Mouse (Mus musculus): ENCODE results near the gene Osbpl10.
"Not testable (repeated sequence)": the region's sequence is repeated elsewhere in the genome, so short reads cannot be mapped to it uniquely, and the experiment has no call there.

Gene Osbpl10

DNA sequence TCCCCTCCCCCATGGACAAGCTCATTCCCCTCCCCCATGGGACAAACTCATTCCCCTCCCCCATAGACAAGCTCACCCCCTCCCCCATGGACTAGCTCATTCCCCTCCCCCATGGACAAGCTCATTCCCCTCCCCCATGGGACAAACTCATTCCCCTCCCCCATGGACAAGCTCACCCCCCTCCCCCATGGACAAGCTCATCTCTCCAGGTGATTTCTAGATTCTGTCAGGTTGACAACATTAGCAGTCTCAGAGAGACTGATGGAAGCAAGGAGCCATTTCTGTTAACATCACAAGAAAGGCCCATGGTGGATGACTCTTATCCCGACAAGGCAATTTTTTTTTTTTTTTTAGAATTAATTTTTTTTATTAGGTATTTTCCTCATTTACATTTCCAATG is 52.7 kb downstream of the Osbpl10 start:
- not testable (repeated sequence) for ATAC-seq (ENCODE audit: low TSS enrichment)

DNA sequence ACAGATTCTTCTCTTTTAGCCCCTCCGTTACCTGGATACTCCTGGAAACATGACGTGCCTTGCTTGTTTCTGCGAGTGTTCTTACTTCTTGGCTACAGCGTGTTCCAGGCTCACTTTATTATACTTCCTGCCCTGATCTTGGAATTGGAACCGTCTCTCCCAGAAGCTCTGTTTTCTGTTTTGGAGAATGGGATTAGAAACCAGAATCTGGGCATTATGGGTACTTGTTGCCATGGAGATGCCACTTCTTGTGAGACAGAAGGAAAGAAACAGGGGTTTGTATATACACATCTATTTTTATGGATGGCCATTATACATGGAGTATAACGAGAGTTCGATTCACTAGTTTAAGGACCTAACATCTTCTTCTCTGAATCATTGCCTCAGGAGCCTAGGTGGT is 54.4 kb downstream of the Osbpl10 start:
- ATAC-seq (ENCODE audit: low TSS enrichment) = peak; percentile 49

DNA sequence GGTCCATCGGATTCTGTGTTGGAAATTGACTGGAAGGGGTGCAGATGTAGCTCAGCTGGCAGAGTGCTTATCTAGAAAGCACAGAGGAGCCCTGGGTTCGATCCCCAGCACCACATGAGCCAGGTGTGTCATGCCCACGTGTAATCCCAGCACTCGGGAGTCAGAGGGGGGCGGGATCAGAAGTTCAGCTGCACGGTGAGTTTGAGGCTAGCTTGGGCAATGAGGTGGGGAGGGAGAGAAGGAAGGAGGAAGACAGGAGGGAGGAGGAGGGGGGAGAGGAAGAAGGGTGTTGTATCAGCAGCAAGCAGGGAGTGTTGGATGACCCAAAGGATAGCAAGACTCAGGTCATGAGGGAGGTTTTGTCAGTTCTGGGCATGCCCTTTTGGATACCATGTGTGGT is 55.9 kb downstream of the Osbpl10 start:
- no peak for ATAC-seq (ENCODE audit: low TSS enrichment)

DNA sequence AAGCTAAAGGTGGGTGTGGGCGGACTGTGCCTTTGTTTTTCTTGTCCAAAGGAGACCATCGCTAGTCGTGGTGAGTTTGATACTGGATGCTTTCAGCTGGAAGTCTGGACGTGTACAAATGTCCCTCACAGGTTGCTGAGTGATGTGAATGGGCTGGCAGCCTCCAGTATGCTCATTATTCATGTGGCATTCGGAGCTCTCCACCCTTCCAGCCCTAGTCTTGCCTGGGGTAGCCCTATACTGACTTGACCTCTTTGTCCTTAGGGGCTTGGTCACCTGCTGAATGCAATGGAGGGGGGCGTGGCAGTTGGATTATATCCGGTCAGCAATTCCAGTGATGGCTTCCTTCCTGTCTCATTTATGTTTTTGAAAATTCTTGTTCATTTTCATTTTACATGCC is 56.4 kb downstream of the Osbpl10 start:
- no peak for ATAC-seq (ENCODE audit: low TSS enrichment)

DNA sequence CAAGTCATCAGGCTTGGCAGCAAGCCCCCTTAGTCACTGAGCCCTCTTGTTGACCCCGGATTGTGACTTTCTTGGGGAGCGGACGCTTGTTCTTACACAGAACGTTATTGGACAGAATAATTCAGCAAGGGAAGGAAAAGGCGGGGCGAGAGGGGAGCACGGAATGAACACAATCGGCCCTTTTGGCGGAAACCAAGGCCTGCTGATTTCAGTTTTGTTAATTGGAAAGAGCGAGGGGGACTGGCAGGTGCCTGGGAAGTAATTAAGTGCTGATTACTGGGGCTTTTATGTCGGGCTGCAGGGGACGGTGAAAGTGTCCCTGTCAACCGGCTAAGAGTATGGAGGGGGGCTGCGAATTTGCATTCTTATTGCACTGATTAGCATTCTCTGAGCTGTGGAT is 59.8 kb downstream of the Osbpl10 start:
- ATAC-seq (ENCODE audit: low TSS enrichment) = no peak

DNA sequence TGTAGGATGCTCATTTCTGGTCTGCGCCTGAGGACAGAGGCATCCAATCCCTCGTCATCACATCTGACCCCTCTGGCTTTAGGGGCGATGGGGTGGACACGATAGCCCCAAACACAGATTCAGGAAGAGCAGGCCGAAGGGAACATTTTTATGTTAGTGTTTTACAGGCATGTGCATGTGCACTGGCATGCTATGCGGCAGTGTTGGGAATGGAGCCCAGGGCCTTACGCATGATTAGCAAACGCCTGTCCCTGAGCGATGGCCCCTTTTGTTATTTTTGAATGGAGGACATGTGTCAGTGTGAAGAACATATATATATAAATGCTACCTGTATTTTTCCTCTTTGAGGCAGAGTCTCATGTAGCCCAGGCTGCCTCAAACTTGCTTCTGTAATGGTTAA is 60.3 kb downstream of the Osbpl10 start:
- no peak for ATAC-seq (ENCODE audit: low TSS enrichment)

DNA sequence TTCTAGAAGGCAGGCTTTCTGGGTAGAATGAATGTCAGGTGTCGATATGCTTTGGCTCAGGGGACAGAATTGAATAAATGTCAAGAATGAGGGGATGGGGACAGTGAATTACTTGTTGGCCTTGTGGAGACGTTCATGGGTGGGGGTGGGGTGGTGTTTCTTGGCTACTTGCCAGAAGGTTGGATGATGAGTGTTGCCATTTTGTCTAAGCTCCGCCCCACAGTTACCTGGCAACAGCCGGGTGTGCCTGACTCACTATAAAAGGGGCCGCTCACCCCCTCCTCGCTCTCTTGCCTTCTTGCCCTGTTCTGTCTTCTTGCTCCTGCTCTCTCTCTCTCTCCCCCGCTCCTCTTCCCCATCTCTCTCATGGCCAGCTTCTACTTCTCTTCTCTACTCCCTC is 60.9 kb downstream of the Osbpl10 start:
- ATAC-seq (ENCODE audit: low TSS enrichment) = no peak

DNA sequence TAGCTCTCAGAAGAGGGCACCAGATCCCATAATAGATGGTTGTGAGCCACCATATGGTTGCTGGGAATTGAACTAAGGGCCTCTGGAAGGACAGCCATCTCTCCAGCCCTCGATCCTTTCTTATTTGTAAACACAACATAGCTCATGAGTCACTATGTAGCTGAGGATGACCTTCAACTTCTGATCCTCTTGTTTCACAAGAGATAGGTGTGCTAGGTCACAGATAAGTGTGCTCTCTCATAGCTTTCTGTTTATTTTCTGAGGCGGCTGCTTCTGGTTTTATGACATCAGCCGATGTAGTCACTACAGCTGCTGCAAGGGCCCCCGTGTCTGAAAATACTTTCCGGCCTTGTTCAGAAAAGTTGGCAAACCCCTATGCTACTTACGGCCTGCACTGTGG is 64.2 kb downstream of the Osbpl10 start:
- ATAC-seq (ENCODE audit: low TSS enrichment) = no peak

DNA sequence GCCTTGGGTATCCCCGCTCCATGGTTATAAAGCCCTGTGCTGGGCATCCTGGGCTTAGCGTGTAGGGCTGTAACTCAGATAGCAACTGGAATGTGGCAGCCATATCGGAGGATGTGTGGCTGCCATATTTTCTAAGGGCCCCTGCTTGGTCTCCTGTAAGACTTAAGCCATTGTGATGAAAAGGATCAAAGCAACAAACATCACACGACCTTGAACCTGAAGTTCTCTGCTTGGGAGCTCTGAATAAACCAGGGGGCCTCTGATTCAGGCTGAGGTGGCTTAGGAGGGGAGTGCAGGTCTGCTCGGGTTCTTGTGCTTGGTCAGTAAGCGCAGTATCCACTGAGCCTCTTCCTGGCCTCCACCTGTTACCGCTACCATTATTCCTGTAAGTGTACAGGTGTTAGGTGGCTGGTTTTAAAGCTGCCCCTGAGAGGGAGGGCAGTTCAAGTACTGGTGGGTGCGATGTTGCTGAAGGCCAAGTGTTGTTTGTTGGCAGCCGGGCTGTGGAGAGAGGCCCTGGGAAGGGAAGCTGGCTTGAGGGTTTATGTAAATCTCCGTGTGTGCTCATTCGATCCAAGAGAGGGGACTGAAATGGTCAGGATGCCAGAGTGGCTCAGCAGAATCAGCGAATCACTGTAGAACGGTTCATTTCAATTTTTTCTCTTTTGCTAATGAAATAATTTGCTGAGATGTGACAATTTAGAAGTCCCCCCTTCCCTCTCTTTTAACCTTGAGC is 64.8 kb downstream of the Osbpl10 start:
- no peak for ATAC-seq (ENCODE audit: low TSS enrichment)

DNA sequence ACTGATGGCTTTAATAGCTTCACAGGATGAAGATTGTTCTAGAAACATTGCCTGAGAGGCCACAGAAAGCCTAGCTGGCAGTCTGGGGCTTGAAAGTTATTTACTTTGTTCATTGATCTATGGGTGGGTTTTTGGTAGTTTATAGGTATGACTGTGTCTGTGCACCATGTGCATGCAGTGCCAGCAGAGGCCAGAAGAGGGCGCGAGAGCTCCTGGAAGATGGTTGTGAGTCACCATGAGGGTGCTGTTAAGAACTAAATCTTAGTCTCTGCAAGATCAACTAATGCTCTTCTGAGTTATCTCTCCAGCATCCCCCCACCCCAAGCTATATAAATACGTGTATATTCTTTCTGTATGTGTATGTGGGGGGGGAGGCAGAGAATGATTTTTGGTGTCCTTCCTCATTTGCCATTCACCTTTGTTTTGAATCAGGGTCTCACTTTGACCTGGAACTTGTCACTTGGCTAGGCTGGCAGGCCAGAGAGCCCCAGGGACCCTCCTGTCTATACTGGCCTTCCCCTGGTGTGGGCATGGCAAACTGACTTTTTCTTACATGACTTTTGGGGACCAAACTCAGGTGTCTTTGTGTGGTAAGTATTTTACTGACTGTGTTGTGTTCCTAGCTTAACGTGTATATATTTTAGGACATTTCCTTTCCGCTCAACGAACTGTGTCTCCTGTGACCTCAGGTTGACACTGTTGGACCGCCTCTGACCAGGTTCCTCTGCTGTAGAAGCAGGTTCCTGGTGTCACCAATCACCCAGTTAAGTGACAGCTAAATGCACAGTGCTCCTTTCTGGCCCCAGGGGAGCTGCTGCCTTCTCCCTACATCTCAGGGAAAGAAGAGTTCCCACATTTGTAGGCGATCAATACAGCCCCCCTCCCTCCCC is 65.8 kb downstream of the Osbpl10 start:
- ATAC-seq (ENCODE audit: low TSS enrichment) = no peak; the same call in 1 of the 2 replicates

DNA sequence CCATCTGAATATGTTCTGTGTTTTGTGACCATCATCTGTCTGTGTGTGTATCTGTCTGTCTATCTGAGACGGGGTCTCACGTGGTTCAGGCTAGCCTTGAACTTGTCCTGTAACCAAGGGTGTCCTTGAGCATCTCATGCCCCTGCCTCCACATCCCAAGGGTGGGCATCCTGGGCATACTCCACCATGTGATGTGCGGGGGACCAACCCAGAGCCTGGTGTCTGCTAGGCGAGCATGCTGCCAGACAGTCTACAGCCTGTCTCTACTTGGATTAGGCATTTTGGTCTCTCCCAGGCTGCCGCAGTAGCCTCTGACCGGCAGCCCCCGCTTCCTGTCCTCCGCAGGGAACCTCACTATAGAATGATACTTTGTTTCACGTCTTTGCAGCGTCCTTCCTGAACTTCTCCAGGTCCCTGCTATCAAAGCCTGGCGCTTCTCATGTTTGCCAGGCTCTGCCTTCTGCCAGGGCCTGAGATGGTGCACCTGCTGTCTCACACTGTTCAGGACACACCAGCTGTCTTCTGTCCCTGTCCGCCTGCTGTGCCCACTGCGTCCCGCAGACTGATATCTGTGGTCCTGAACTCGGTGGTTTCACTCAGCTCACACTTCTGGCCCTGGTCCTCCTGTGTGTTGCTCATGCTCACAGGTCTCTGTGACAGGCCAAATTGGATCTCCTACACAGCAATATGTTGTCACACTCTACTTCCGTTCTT is 66.9 kb downstream of the Osbpl10 start:
- ATAC-seq (ENCODE audit: low TSS enrichment) = peak; percentile 43; the same call in 1 of the 2 replicates

DNA sequence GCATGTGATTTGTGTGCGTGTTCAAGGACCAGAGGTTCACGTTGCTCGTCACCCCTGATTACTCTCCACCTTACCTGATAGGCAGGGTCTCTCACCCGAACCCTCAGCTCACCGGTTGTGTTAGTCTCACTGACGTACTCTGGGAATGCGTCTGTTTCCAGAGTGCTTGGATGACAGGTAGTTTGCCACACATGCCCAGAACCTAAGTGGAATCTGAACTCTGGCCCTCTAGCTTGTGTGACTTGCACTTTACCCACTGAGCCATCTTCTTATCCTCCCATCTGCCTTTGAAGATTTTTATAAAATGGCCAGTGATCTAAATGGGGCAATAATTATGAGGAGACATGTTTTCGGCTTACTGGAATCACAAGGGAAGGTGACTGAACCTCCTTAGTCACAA is 68.3 kb downstream of the Osbpl10 start:
- ATAC-seq (ENCODE audit: low TSS enrichment) = no peak

DNA sequence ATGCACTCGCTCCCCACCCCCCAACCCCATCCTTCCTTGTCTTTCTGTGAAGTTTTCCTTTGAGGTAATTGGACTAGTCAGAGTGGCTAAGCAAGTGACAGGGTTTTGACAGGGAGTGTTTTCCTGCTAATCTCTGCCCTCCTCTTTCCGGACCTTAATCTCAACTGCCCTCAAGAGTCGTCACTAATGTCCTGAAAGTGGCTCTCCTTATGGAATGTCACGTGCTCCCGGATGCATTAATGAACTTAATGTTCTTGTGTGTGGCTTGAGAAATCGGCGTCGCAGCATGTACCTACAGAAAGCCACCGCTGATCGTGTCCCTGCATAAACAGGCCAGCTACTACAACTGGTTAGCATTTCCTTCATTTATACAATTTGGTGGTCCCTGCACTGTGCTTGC is 70.0 kb downstream of the Osbpl10 start:
- ATAC-seq (ENCODE audit: low TSS enrichment) = no peak

DNA sequence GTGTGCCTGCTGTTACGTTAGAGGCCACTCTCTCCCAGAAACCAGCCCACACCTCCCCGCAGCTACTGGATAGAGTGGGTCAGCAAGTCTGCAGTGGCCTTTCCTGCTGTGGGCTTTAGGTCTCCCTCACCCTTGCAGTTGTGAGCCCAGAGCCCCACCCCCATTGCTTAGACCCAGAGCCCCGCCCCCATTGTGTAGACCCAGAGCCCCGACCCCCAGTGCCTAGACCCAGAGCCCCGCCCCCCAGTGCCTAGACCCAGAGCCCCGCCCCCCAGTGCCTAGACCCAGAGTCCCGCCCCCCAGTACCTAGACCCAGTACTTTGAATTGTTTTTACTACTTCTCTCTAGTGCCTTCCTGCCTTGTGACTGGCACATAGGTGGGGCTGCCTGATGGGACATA is 70.5 kb downstream of the Osbpl10 start:
- ATAC-seq (ENCODE audit: low TSS enrichment) = no peak

DNA sequence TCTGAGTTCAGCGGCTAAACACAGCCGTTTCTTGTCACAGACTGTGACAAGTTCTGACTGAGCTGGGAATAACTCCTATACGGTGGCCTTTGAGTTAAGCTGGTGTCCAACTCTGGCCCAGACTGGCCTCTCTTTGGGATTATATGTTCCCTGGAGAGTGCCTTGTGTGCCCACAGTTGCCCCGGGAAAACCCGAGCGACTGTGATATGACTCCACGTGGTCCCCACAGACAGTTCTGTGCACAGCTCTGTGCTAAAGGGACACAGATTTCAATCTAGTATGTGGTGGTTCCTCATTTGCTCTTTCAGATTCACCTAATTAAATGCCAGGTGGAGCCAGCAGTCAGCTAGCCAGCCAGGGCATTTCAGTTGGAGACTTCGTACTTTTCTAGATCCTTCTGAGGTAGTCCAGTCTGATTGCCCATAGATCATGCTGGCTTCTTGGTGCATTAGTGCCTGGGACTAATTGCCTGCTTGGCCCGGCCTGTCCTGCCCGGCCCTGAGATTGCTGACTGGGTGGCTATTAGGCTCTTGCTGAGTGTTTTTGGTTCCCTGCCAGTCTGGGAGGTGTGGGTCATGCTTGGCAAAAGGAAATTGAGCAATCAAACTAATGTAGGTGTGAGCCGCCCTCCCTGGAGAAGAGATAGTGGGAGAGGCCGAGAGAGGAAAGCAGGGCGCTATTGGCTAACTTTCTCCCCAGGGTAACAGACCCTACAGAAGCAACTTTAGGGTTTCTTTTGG is 71.8 kb downstream of the Osbpl10 start:
- no peak for ATAC-seq (ENCODE audit: low TSS enrichment)

DNA sequence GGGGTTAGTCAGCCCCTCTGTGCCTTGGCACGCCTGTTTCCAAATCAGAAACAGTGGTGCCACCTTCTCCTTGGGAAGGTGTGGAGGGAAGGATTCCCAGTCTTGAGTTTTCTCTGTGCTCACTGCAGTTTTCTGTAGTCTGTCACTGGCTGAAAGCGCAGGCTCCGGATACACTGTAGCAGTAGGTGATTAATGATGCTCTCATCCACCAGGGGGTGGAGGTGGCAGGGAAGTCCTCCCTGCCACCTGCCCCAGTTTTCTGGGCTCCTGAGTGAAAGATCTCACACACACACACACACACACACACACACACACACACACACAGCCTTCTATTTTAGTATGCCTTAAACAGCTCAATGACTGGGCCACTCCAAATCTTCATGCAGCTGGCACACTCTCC is 73.6 kb downstream of the Osbpl10 start:
- ATAC-seq (ENCODE audit: low TSS enrichment) = peak; percentile 80

DNA sequence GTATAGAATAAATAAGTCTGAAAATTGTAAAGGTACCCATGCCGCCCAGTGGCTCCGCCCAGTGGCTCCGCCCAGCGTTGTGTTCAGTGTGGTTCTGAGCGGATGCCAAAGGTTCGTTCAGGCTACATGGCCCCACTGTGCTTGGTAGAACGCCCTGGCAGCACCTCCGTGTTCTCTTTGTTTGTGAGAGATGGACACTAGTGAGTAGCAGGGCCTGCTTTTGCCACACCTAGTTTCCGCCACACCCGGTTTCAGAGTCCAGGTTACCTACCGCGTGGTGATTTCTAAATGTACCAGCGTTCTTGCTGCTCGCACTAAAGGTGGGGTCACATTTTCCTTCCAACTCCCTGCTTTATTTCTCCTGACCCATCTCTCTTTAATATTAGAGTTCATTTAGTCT is 75.4 kb downstream of the Osbpl10 start:
- ATAC-seq (ENCODE audit: low TSS enrichment) = no peak

DNA sequence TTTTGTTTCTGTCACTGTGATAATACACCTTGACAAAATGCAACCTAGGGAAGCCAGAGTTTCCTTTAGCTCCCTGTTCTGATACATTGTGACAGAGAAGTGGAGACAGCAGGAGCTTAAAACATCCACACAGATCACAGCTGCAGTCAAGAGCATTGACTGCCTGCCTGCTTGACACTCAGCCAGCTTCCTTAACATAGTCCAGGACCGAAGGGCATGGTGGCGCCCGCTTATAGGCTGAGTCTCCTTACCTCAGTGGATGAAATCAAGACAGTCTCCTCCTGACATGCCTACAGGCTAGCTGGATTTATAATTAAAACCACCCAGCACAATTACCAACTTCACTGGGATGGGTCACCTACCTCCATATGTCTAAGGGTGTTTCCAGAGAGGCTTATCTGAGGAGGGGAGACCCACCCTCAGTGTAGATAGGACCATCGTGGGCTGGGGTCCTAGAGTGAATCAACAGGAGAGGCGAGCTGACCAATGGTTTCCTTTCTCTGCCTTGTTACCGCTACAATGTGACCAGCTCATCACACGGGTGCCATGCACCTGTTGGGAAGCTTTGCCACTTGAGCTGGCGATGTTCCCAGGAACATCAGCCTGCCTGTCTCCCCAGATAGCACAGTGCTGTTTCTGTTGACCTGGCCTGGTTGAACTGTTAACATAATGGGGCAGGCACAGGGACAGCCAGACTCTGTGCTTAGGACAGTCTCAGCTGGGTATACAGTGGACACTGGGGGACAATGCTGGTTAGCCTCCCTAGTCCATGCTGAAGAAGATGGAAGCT is 76.9 kb downstream of the Osbpl10 start:
- peak; percentile 10; the same call in 1 of the 2 replicates for ATAC-seq (ENCODE audit: low TSS enrichment)

DNA sequence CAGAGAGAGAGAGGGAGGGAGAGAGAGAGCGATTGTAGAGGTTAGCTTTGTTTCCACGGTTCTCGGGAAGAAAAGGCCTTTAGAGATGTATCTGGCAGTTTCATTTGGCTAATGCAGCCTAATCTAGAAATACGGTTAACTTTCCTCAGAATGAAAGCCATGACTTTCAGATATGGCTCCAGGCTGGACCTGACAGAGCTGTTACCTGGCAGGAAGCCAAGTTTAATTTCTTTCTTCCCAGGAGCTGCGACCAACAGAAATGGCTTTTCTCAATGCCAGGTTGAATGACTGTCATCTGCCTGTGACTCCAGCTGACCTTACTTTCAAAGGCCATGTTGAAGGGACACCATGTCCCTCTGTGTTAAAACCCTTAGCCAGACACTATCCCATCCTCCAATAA is 80.4 kb downstream of the Osbpl10 start:
- no peak for ATAC-seq (ENCODE audit: low TSS enrichment)

DNA sequence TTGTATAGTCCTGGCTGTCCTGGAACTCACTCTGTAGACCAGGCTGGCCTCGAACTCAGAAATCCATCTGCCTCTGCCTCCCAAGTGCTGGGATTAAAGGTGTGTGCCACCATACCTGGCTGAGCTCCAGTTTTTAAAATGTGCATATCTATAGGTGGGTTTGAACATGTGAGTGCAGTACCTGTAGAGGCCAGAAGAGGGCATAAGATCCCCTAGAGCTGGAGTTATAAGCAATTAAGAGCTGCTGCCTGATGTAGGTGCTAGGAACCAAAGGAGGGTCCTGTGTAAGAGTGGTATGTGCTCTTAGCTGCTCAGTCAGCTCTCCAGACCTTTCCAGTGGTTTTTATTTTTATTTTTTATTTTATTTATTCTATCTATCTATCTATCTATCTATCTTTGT is 86.5 kb downstream of the Osbpl10 start:
- ATAC-seq (ENCODE audit: low TSS enrichment) = no peak

DNA sequence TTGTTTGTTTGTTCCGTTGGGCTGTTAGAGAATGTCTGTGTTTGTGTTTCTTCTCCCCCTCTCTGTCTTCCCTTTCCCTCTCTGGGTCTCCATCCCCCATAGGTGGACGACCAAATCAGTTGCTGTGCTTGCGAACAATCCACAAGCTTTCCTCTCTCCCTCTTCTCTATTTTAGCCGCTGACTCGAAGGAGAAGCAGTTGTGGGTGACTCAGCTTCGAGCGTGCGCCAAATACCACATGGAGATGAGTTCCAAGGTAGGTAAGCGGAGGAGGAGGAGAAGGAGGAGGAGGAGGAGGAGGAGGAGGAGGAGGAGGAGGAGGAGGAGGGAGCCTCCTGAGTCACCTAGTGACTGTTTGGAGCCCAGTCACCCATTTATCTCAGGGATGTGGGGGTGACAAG is 88.7 kb downstream of the Osbpl10 start:
- peak; percentile 82 for ATAC-seq (ENCODE audit: low TSS enrichment)
